Mouse (Mus musculus): Measurements from ENCODE around the gene Pde4c. TPM values are rescaled to one million over a fixed set of nuclear protein-coding genes. Genes with fewer than 3 reads are reported as not detected.
A peak's percentile ranks its signal among the peaks of the same experiment; 100 is the strongest.

Pde4c gene
- total RNA-seq, 2 experiments from 2014 or later = 1.6 to 1.7 TPM

DNA sequence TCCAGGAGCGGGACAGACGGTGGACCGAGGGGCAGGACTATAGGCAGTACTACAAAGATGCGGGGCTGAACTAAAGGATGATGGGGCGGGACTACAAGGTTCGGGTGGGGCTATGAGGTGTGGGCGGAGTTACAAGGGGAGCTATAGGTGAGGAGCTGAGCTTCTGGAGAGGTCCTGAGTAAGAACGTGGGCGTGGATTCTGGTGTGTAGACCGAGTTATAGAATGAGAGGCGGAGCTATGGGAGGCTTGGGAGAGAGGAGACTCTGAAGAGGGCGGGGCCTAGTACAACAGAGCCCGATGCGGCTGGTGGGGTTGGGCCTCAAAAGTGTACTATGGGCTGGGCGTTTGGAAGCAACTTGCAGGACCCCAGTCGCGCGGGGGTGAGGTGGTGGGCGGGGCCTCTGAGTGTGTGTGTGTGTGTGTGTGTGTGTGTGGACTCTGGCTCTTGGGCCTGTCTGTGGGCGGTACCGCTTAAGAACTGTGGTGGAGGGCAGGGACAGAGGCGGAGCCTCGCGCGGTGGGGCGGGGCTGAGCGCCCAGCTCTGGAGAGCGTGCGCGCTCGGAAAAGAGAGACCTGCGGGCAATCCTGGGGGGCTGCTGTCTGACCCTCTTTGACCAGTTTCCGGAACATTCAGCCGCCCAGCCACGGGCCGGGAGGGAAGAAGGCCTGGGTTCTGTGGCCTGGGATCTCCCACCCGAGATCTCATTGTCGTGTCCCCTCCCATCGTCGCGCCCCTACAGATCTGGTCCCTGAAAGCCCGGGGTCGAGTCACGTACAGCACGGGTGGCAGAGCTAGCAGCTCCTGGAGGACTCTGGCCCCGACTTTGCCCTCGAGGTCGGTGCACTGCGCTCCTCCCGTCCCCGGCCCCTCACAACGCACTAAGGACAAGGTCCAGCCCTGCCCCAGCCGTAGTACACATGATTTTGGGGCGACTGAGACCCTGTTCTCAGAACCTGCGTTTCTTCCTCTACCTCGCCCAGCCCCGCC is 73.9 kb downstream of the Pde4c start:
- DNase-seq (ENCODE audit: low spot score in 2 of 2) = peak; percentile 87 to 95
- intact Hi-C loops (cut with DNase I) = loop anchor here (2.0 kb wide), 1 partner anchor 37 kb away; the partner anchor contains the start of gene Mpv17l2

DNA sequence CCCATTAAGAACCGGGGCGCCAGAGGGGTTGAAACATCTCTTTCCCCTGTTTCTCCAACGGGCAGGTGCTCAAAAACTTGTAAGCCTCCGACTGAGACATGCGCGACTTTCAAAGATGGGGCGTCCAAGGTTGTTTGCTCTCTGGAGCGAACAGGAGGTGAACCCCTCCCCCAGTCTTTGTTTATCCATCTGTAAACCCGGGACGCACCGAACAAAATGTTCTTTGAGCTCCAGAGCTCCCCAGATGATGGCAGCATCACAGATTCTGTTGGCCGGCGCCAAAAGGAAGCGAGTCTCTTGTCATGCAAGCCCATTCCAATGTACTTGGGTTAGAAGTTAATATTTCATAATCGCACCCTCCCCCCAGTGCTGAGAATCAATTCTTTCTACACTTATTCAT is 74.8 kb downstream of the Pde4c start:
- no peak for DNase-seq (ENCODE audit: low spot score in 2 of 2)

DNA sequence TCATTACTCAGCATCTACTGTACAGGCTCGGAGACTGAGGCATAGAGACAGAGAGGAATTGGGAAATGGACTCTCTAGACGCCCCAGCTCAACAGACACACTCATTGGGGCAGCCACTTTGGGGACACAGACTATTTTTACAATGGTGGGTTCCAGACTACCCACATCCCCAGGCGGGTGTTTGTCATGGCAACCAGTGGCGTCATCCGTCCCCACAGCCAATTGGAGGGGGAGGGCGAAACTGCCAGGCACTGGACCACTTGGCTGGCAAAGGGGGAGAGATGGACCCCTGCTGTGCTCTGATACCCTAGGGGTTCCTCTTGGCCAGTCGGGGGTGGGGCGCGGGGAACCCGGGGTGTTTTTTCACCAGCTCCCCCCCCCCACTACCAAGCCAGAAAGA is 77.1 kb downstream of the Pde4c start:
- intact Hi-C loops (cut with DNase I) = loop anchor here (2.0 kb wide), 1 partner anchor 48 kb away; no protein-coding TSS in a partner anchor
- peak in 1 of 2 experiments; percentile 92 for DNase-seq (ENCODE audit: low spot score in 2 of 2)

More for the DNA sequence above, 74.8 kb downstream of the Pde4c start:
- intact Hi-C loops (cut with DNase I) = no loop called here

Small RNAs within 50 kb of the gene (microRNA-seq; reads per million reads assigned to microRNA genes)
- gene Mir7240 = 6.4 to 10.1 reads per million in 2 experiments

Other genes starting within 250 kb of the Pde4c start
- gene Klhl26, start 246.8 kb upstream of the Pde4c start, total RNA-seq (2021) = 10 to 100 TPM; 40.3 to 44.2 TPM
- 100 to 1,000 TPM; 264 to 286 TPM for gene Tmem59l, start 236.4 kb upstream of the Pde4c start, total RNA-seq (2021)
- 1 to 10 TPM; 2.3 to 3.5 TPM for gene Crlf1, start 230.6 kb upstream of the Pde4c start, total RNA-seq (2021)
- gene Rex1bd, start 217.0 kb upstream of the Pde4c start, total RNA-seq (2021) = 100 to 1,000 TPM; 104 TPM
- 100 to 1,000 TPM; 886 to 927 TPM for gene Uba52, start 212.9 kb upstream of the Pde4c start, total RNA-seq (2021)
- 100 to 1,000 TPM; 403 TPM for gene Fkbp8, start 196.0 kb upstream of the Pde4c start, total RNA-seq (2021)
- gene Kxd1, start 195.8 kb upstream of the Pde4c start, total RNA-seq (2021) = 10 to 100 TPM; 43.1 to 47.7 TPM
- gene Ell, start 184.3 kb upstream of the Pde4c start, total RNA-seq (2021) = 10 to 100 TPM; 15.1 to 17.7 TPM
- 10 to 100 TPM; 51.9 to 52.1 TPM for gene Isyna1, start 129.3 kb upstream of the Pde4c start, total RNA-seq (2021)
- 100 to 1,000 TPM; 242 to 257 TPM for gene Ssbp4, start 114.8 kb upstream of the Pde4c start, total RNA-seq (2021)
- gene Lrrc25, start 107.6 kb upstream of the Pde4c start, total RNA-seq (2021) = 1 to 10 TPM in 1 of 2 experiments, under 1 TPM in 1; 0.37 to 1.2 TPM
- not detected for gene Gdf15, start 91.3 kb upstream of the Pde4c start, total RNA-seq (2021)
- 10 to 100 TPM; 12.7 to 18.1 TPM for gene Pgpep1, start 63.3 kb upstream of the Pde4c start, total RNA-seq (2021)
- gene Lsm4, start 50.5 kb upstream of the Pde4c start, total RNA-seq (2021) = 10 to 100 TPM; 62.9 to 63.5 TPM
- 100 to 1,000 TPM; 209 to 225 TPM for gene Jund, start 24.8 kb upstream of the Pde4c start, total RNA-seq (2021)
- under 1 TPM; 0.18 to 0.30 TPM for gene Iqcn, start 20.3 kb upstream of the Pde4c start, total RNA-seq (2021)
- not detected for gene Gm3336, start 5.2 kb upstream of the Pde4c start, total RNA-seq (2021)
- 100 to 1,000 TPM; 830 to 904 TPM for gene Rab3a, start 31.0 kb downstream of the Pde4c start, total RNA-seq (2021)
- gene Mpv17l2, start 37.2 kb downstream of the Pde4c start, total RNA-seq (2021) = 10 to 100 TPM; 34.5 to 43.2 TPM
- gene Pik3r2, start 53.0 kb downstream of the Pde4c start, total RNA-seq (2021) = 100 to 1,000 TPM; 150 to 152 TPM
- 100 to 1,000 TPM; 298 to 350 TPM for gene Mast3, start 81.3 kb downstream of the Pde4c start, total RNA-seq (2021)
- under 1 TPM; 0.80 to 0.83 TPM for gene Il12rb1, start 84.7 kb downstream of the Pde4c start, total RNA-seq (2021)
- gene Arrdc2, start 116.0 kb downstream of the Pde4c start, total RNA-seq (2021) = 10 to 100 TPM in 1 of 2 experiments, 1 to 10 TPM in 1; 9.5 to 12.2 TPM
- gene Kcnn1, start 139.5 kb downstream of the Pde4c start, total RNA-seq (2021) = 10 to 100 TPM; 19.1 to 20.9 TPM
- 10 to 100 TPM; 88.0 to 95.9 TPM for gene Ccdc124, start 150.2 kb downstream of the Pde4c start, total RNA-seq (2021)
- 10 to 100 TPM in 1 of 2 experiments, 1 to 10 TPM in 1; 8.2 to 10.9 TPM for gene Slc5a5, start 169.0 kb downstream of the Pde4c start, total RNA-seq (2021)
- 100 to 1,000 TPM; 550 to 570 TPM for gene Rpl18a, start 173.7 kb downstream of the Pde4c start, total RNA-seq (2021)
- gene Map1s, start 182.2 kb downstream of the Pde4c start, total RNA-seq (2021) = 10 to 100 TPM; 71.2 to 80.7 TPM

Data from left cerebral cortex, postnatal 25 days (tissue).